Mouse (Mus musculus) mature B cell (primary cell): ENCODE data around the gene Zranb1.

Experiments used
- in situ Hi-C: fragments of 300-500 bp; cut with MboI; formaldehyde crosslinking; loops from 2 replicates; pipeline ENCODE4 v1.14.3; 2019

Zranb1 gene

DNA sequence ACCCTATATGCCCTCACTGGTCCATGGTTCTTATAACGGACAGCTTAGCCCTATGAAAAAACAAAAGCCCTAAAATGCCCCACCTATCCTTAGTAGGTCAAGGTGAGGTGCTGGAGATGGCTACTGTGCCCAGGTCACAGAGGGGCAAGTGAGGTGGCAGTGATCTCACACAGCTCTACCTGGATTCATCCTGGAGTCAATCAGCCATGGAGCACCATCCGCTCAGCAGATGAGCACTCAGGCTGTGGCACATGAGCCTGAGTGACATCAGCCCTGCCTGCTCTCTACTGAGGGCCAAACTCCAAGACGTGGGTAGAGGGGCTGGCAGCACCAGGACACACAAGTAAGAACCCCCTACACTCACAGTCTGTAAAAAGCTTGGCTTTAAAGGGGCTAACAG, 70.4 kb downstream of the Zranb1 start:
- in situ Hi-C loops = loop anchor here (10.0 kb wide), 1 partner anchor 347 kb away; no protein-coding TSS in a partner anchor

- in situ Hi-C loops = loop anchor here (10.0 kb wide), 1 partner anchor 347 kb away; no protein-coding TSS in a partner anchor
Measured at GRCm38 (mm10) chr7:133002271-133002670, 71.3 kb downstream of the Zranb1 start.

DNA sequence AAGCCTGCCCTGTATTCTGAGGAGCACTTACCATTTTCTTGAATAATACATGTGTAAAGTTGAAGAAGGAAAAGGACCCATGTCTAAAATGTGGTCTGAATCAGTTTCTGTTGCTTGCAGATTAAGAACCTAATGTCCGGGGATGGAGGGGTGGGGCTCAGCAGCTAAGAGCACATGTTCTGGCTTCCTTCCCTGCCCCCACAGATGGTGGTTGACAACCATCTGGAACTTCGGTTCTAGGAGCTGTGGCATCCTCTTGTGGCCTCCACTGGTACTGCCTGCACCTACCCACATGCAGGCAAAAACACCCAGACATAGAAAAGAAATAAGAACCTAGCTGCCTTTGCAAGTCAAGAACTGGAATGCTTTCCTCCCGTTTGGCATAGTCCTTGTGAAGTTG, 72.5 kb downstream of the Zranb1 start:
- in situ Hi-C loops = loop anchor here (10.0 kb wide), 1 partner anchor 349 kb away; no protein-coding TSS in a partner anchor

GRCm38 (mm10) chr7:133005772-133006171, 74.8 kb downstream of the Zranb1 start:
- in situ Hi-C loops = loop anchor here (10.0 kb wide), 1 partner anchor 351 kb away; no protein-coding TSS in a partner anchor

- in situ Hi-C loops = loop anchor here (10.0 kb wide), 1 partner anchor 353 kb away; no protein-coding TSS in a partner anchor
Measured at GRCm38 (mm10) chr7:133007343-133007742, 76.4 kb downstream of the Zranb1 start.

DNA sequence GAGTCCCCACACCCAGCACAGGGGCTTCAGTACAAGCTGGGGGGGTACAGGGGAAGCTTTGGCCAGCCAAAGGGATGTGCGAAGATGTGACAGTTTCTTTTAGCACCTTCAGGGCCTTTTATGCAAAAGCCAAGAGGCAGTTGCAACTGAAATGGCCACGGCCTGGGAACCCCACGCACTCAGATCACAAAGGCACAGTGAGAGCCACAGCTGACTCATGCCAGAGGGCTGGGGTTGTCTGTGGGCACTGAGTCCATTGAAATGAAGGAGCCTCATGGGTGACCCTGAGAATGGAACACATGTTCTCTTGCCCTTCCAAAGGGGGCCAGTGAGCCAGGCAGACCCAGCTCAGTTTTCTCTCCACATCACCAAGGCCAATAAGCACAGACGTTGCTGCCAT, 77.7 kb downstream of the Zranb1 start:
- in situ Hi-C loops = loop anchor here (10.0 kb wide), 1 partner anchor 354 kb away; no protein-coding TSS in a partner anchor

GRCm38 (mm10) chr7:133009676-133010075, 78.7 kb downstream of the Zranb1 start:
- in situ Hi-C loops = loop anchor here (10.0 kb wide), 1 partner anchor 355 kb away; no protein-coding TSS in a partner anchor

GRCm38 (mm10) chr7:133010477-133010876, 79.5 kb downstream of the Zranb1 start:
- in situ Hi-C loops = no loop called here

DNA sequence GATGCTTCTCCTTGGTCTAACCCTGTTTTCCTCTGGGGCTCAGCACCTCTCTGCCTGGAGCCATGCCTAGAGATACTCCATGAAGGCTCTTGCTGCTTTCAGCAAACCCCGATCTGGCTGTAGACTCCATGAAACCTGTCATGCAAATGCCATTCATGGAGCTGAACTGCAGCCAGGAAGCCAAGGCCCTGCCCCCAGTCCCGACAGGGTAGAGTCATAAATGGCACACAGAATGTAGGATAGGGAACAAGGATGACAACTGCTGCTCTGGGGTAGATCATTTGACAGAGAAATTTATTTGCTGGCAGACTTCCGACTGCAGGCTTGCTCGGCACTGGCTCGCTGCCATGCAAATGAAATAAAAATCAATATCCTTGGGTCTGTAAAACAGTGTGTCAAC, 80.2 kb downstream of the Zranb1 start:
- in situ Hi-C loops = no loop called here

GRCm38 (mm10) chr7:133011611-133012010, 80.7 kb downstream of the Zranb1 start:
- in situ Hi-C loops = no loop called here

DNA sequence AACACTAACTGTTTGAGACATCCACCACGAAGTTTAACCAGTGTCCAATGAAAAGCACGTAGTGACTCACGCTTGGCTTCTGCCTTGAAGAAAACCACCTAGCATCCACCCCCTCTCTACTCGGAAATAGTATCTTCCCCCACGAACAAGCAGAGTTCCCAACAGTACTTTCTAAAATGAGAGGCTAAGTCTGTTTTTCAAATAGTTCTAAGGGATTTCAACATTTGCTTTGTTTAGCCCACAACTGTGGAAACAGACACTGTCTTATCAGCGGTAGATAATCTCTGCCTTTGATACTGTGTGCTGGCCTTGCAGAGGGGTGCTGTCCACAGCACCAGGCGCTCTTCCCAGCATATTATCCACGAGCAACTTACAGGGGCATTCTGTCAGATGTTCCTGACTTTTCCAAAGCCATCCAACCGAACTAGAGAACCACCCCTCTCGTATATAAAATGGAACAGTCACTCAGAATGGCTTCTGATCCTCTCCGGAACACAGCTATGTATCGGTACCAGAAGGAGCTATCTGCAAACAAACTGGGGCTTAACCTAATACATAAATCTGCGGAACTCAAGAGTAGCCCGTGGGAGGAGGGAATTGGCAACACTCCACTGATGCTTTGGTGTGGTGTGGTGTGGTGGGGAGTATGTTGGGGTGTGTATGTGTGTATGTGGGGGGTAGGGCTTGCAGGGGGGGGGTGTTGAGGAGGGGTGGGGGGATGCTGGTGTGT, 81.9 kb downstream of the Zranb1 start:
- in situ Hi-C loops = no loop called here

DNA sequence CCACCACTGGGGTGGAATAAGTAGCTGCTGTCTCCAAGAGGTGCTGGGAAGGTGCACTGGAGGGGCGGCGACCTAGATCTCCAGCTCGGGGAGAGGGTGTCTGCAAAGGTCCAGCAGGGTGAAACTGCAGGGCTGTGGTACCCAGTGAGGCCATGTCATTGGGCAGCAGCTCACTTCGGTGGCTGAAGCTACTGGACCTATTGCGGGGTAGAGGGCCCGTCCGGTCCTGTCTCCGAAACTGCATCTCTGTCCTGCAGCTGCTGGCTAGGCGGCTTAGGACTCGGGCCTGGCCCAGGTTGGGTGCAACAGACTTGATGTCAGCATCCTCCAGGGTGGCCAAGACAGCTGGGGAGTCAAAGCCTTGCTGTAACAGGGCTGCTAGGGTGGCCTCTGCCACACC, 83.0 kb downstream of the Zranb1 start:
- in situ Hi-C loops = no loop called here

- in situ Hi-C loops = no loop called here
Measured at GRCm38 (mm10) chr7:133014631-133015030, 83.7 kb downstream of the Zranb1 start.

- in situ Hi-C loops = no loop called here
Measured at GRCm38 (mm10) chr7:133015416-133016070, 84.6 kb downstream of the Zranb1 start.

DNA sequence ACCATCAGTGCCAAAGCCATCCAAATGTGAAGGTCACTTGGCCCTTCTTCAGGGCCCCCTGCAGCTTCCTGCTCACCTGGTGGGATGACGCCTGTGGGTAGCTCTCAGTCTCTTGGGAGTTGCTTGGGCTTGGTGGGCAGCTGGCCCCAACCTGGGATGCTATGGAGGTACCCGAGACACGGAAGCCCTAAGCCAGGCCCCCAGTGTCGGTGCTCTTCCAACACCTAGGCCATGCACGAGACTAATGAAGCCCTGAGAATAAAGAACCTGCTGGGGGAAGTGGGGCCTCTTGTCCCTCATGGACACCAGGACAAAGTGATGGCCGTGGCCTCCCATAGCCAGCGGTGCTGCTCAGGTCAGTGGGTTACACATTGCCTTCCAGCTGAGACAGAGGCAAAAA, 88.0 kb downstream of the Zranb1 start:
- in situ Hi-C loops = no loop called here

DNA sequence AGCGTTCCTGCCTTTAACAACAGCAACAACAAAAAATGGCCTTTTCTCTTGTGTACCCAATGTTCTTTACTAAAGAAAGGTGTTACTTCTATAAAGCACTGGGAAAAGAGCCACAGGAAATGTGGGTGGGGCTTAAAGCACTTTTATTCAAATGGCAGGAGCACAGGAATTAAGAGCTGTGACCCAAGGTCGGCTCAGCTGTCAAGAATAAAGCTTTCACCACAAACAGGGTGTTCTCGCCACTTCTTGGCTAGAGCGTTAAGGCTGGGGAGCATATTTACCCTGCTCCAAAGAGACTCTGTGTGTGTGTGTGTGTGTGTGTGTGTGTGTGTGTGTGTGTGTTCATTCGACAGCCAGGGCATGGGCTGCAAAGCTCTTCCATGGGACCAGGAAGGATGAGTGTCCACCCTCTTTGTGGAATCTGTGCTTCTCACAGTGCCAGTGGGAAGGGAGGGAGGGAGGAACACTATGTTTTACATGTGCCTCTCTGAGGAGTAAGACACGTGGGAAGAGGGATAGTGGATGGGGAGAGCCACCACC, 88.6 kb downstream of the Zranb1 start:
- in situ Hi-C loops = no loop called here

DNA sequence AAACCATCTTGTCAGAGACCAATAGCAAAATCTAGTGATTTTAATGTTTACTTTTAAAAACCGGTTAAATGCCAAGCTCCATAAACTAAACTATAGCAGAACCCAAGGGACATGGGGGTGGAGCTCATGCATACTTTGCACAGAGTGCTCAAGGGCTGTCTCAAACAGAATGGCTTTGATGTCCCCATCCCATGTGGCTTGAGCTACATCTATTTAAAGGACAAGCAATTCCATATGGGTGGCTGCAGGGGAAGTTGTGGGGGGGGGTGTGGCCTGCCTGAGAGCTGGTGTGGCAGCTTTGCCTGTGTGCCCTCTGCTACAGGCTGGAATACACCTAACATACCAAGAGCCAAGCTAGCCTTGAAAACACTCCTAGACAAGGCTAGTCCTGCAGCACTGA, 93.8 kb downstream of the Zranb1 start:
- in situ Hi-C loops = no loop called here

- in situ Hi-C loops = no loop called here
Measured at GRCm38 (mm10) chr7:133027930-133028329, 97.0 kb downstream of the Zranb1 start.

GRCm38 (mm10) chr7:133029004-133029403, 98.1 kb downstream of the Zranb1 start:
- in situ Hi-C loops = no loop called here

DNA sequence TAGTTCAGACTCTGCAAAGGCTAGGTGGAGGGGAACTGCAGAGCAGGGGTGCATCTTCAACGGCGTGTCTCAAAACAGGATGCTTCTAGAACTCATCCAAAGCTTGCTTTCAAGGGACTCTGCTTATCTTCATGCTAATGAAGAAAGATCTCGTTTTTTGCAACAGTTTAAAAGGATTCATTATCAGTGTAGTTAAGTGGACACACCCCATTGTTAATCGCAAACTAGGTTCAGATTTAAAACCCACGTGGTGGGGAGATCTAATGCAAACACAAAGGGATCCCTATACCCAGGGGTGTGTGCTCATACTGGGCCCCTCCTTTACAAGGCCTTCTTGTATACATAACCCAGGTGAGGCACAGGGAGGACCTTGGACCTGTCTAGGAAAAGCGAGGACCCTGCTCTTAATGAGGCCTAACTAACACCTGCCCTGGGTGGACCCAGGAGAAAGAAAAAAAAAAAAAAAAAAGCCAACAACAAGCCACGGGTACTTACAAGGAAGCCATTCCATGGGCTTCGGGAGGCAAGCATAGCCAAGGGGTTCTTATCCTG, 98.6 kb downstream of the Zranb1 start:
- in situ Hi-C loops = no loop called here

- in situ Hi-C loops = no loop called here
Measured at GRCm38 (mm10) chr7:133032589-133033203, 101.8 kb downstream of the Zranb1 start.

DNA sequence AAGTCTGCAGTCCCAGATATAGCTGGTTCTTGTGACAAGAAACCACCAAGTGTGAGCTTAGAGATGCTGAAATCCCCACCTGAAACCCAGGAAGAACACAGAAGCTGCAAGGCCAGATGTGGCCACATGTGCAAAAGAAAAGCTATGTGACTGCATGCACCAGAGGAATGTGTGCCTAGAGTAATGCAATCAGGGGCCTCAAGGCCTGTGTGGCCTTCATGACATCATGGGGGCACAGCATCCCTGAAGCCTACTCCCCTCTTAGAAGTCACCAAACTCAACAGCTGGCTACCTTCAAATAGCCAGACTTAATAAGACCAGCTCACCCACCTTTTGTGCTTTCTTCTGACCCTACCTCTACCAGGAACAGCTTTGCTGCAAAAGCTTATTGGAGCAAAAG, 105.0 kb downstream of the Zranb1 start:
- in situ Hi-C loops = no loop called here
